Mouse (Mus musculus) embryonic facial prominence, embryonic 14.5 days (tissue): ENCODE data around the gene Ttc29. TPM values are rescaled to one million over a fixed set of nuclear protein-coding genes. Genes with fewer than 3 reads are reported as not detected.

Source experiments
- ATAC-seq: fragments of 200-750 bp; cut with Nextera tagmentation; 2 replicates; pipeline ENCODE4 v1.8.0; 2017; ENCODE audit warnings: low read depth, moderate number of reproducible peaks, moderate TSS enrichment
- DNase-seq: peaks from one replicate; pipeline ENCODE4 v3.0.0-alpha.2; 2015; ENCODE audit warnings: low spot score
- H3K27ac ChIP-seq: fragments of 300-500 bp; sonication (generic); replicated peaks from 2 replicates; pipeline ENCODE4 v1.5.1; 2014; ENCODE audit warnings: low read depth, mild to moderate bottlenecking, low read length, moderate library complexity
- H3K27me3 ChIP-seq: fragments of 300-500 bp; sonication (generic); replicated peaks from 2 replicates; pipeline ENCODE4 v1.6.1; 2014; ENCODE audit warnings: low read length; ENCODE audit not compliant: control insufficient read depth, insufficient read depth
- H3K36me3 ChIP-seq: fragments of 300-500 bp; sonication (generic); 2 replicates; pipeline ENCODE4 v1.6.1; 2014; ENCODE audit warnings: low read length, mixed read lengths; ENCODE audit not compliant: control insufficient read depth, insufficient read depth
- H3K4me1 ChIP-seq: fragments of 300-500 bp; sonication (generic); 2 replicates; pipeline ENCODE4 v1.6.1; 2014; ENCODE audit warnings: antibody characterized with exemption, low read length; ENCODE audit not compliant: control insufficient read depth, insufficient read depth
- H3K4me2 ChIP-seq: fragments of 300-500 bp; sonication (generic); 2 replicates; pipeline ENCODE4 v1.6.1; 2014; ENCODE audit warnings: low read depth, mild to moderate bottlenecking, low read length, moderate library complexity, mixed read lengths
- H3K4me3 ChIP-seq: fragments of 300-500 bp; sonication (generic); 2 replicates; pipeline ENCODE4 v1.5.1; 2014; ENCODE audit warnings: low read depth, mild to moderate bottlenecking, low read length
- H3K9ac ChIP-seq: fragments of 300-500 bp; sonication (generic); 2 replicates; pipeline ENCODE4 v1.6.1; 2014; ENCODE audit warnings: low read depth, mild to moderate bottlenecking, low read length, moderate library complexity, mixed read lengths
- H3K9me3 ChIP-seq: fragments of 300-500 bp; sonication (generic); 2 replicates; pipeline ENCODE4 v1.6.1; 2016; ENCODE audit warnings: low read length; ENCODE audit not compliant: control insufficient read depth
- WGBS: fragments of 180-500 bp; shearing (Covaris S2); extraction: QIAGEN DNeasy Blood & Tissue Kit; methylation state at CpG from one replicate; pipeline ENCODE4 v1.1.7; 2014; 5-methylcytosine and 5-hydroxymethylcytosine counted together
- polyA plus RNA-seq: library from polyadenylated mRNA; unstranded; fragments of >200 nt; fragmentation: Nextera tagmentation; extraction: Ambion mirVana; gene quantifications from 2 replicates; pipeline ENCODE4 v1.2.1, GENCODE M21; 2014

Ttc29 gene
- 0.22 and 2.2 TPM in 2 replicates for polyA plus RNA-seq

GRCm38 (mm10) chr8:78213074-78213473, at the start of gene Ttc29:
Gene Ttc29 (plus strand): TSS chr8:78213297.
- Histone ChIP-seq H3K4me1 (peaks cover 7% of the 10 kb centered on the region; the same call in 1 of the 2 replicates), H3K4me3 (0 out of 2 replicates have a peak within 1 kb of the TSS, but pooled peaks have one; percentile 2), H3K9ac (no peak within 1 kb of the TSS), H3K9me3 (no peaks in the 10 kb centered on the region), H3K4me2 (peak within 1 kb of the TSS; percentile 44), H3K27me3 (no peaks in the 10 kb centered on the region), H3K36me3 (no peaks in the 10 kb centered on the region), H3K27ac (no peak within 1 kb of the TSS)
- peak; percentile 97 for ATAC-seq
- peak; percentile 95 for DNase-seq
- 1% methylated on average over 11 of the region's 11 CpGs for WGBS

DNA sequence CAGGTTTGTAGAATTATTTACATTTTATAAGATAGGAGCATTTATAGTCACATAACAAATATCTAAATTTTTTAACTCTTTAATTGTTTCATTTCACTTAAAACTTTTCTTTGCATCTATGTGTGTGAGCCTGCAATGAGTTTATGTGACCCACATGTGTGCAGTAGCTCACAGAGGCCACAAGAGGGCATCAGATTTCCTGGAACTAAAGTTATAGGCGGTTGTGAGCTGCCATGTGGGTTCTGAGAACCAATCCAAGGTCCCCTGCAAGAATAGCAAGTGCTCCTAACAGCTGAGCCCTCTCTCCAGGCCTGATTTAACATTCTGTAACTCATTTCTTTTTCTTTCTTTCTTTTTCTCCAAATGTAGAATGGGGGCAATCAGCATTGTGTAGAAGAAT, 41.7 kb upstream of the Ttc29 start:
- DNase-seq (no peak), ATAC-seq (no peak)
- H3K9ac ChIP-seq, result no peak overlapping the region
- no peak overlapping the region for H3K4me2 ChIP-seq
- 89% methylated on average over 1 of the region's 1 CpGs for WGBS
- no peaks in the 10 kb centered on the region for H3K36me3 ChIP-seq
- no peaks in the 10 kb centered on the region for H3K27me3 ChIP-seq
- 0 out of 2 replicates have a peak, but pooled peaks cover 4% of the 10 kb centered on the region for H3K9me3 ChIP-seq
- H3K4me1 ChIP-seq, result no peaks in the 10 kb centered on the region
- H3K4me3 ChIP-seq, result no peak overlapping the region
- no peak overlapping the region for H3K27ac ChIP-seq

DNA sequence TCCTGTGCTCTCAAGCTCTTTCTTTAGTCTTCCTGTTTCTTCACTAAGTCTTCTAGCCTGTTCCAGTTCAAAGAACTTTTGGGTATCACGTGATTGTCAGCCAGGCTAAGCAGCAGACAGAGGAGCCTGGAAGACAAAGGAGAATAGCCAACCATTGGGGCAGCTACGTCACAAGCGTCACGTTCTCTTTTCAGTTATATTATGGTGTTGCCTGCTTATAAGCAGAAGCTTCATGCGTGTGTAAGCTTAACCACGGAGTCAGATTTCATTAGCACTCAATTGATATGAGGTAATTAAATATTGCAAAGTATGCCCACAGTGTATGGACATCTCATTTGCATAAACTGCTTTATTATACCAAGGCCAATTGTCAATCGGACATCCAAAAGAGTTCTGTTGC, 30.4 kb upstream of the Ttc29 start:
- H3K9me3 ChIP-seq, result 0 out of 2 replicates have a peak, but pooled peaks cover 7% of the 10 kb centered on the region
- no peaks in the 10 kb centered on the region for H3K4me1 ChIP-seq
- WGBS, result 78% methylated on average over 7 of the region's 7 CpGs
- no peaks in the 10 kb centered on the region for H3K36me3 ChIP-seq
- no peak overlapping the region for H3K27ac ChIP-seq
- H3K4me2 ChIP-seq, result no peak overlapping the region
- no peak overlapping the region for H3K4me3 ChIP-seq
- no peak overlapping the region for H3K9ac ChIP-seq
- no peaks in the 10 kb centered on the region for H3K27me3 ChIP-seq
- no peak for ATAC-seq
- DNase-seq, result no peak

DNA sequence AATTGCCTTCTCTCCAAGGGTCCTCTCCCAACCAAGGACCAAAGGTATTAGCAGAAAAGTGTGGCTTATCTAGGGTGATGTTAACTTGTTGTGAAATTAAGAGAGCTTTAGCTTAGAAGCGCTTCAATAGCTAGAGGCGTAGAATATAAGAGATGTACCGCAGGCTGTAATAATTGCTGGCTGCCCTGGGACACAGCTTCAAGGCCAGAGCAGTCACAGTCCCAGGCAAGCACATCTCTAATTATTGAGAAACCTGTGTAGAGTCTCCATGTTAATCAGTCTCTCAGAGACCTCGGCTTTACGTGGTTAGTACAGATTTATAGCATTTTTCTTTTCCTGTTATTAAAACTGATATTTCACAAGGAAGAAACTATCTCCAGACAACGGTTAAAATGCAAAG, 29.7 kb upstream of the Ttc29 start:
- DNase-seq (no peak), ATAC-seq (no peak)
- Histone ChIP-seq H3K27ac (no peak overlapping the region), H3K9ac (no peak overlapping the region), H3K9me3 (0 out of 2 replicates have a peak, but pooled peaks cover 7% of the 10 kb centered on the region), H3K4me1 (no peaks in the 10 kb centered on the region), H3K27me3 (no peaks in the 10 kb centered on the region), H3K36me3 (no peaks in the 10 kb centered on the region), H3K4me2 (no peak overlapping the region), H3K4me3 (no peak overlapping the region)
- 79% methylated on average over 6 of the region's 6 CpGs for WGBS

DNA sequence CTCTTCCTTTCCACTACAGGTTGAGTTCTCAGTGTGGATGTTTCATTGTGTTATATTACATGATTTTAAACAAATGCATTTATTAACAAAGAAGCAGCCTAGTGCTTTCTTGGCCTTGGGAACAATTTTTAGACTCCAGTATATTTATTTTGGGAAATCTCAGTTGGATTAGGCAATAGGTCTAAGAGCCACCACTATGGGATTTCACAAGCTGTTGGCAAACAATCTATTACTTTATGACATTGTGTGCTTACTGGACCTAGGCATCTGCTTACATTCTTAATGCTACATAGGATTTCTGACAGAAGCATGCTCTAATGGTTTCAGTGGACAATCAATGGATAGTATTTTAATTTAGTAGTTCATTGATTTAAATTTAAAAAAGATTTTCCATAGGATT, 26.0 kb upstream of the Ttc29 start:
- no peaks in the 10 kb centered on the region for H3K27me3 ChIP-seq
- no peak overlapping the region for H3K9ac ChIP-seq
- no peaks in the 10 kb centered on the region for H3K9me3 ChIP-seq
- H3K4me3 ChIP-seq, result no peak overlapping the region
- H3K27ac ChIP-seq, result no peak overlapping the region
- H3K4me1 ChIP-seq, result no peaks in the 10 kb centered on the region
- no peak for DNase-seq
- H3K4me2 ChIP-seq, result no peak overlapping the region
- no peaks in the 10 kb centered on the region for H3K36me3 ChIP-seq
- ATAC-seq, result no peak

DNA sequence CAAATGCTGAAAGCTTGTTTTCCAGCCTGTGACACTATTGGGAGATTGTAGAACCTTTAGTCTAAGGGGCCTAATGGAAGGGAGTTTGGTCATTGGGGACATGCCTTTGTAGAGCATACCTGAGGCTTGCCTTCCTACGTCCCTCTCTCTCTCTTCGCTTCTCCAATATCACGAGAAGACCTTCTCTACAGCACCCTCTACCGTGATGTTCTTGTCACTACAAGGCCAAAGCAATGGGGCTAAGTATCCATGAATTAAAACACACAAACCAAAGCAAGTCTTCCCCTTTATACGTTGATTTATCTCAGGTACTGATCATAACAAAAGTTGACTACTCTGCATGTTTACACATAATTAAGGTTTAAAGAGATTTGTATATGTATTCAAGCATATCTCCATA, 8.9 kb upstream of the Ttc29 start:
- ATAC-seq, result no peak
- Histone ChIP-seq H3K27ac (no peak overlapping the region), H3K4me1 (no peaks in the 10 kb centered on the region), H3K9me3 (no peaks in the 10 kb centered on the region), H3K9ac (no peak overlapping the region), H3K36me3 (no peaks in the 10 kb centered on the region), H3K4me3 (no peak overlapping the region), H3K4me2 (no peak overlapping the region), H3K27me3 (no peaks in the 10 kb centered on the region)
- DNase-seq, result no peak
- 20% methylated on average over 5 of the region's 5 CpGs for WGBS

DNA sequence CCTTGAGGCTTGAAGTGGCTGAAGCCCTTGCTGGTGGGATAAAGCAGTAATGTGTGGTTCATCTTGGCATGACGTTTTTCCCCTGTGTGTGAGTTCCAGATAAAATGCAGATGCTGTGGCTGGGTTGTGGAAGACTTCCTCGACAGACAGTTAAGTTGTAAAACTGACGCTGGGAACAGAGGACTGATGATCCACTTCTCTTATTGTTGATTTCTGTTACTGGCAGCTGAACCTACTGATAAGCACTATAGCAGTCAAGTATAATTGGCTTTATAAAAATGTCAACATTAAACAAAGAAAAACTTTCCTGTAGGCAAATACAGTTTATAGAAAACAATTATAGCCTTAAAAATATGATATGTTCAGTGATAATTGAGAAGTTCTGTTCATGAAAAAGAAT, 2.7 kb upstream of the Ttc29 start:
- WGBS, result 68% methylated on average over 3 of the region's 3 CpGs

DNA sequence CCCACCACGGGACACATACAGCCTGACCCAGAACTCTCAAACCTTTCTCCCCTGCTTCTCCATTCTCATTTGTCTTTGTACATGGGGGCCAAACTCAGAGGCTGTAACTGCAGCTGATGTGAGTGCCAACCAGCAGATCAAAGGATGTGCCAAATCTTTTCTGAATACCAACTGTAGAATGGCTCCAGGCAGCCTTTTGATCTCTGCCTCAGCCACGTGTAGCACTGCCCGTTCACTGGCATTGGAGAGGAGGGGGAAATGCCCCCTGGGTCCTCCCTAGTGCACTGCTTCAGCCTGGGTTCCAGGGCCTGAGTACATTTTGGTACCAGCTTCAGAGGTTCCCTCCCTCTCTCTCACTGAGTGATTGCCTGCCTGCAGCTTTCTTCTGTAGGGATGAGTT, 1.5 kb downstream of the Ttc29 start:
- Histone ChIP-seq H3K4me1 (peaks cover 7% of the 10 kb centered on the region; the same call in 1 of the 2 replicates), H3K9me3 (no peaks in the 10 kb centered on the region), H3K36me3 (no peaks in the 10 kb centered on the region), H3K27me3 (no peaks in the 10 kb centered on the region), H3K9ac (no peak overlapping the region), H3K4me2 (no peak overlapping the region), H3K4me3 (no peak overlapping the region), H3K27ac (no peak overlapping the region)
- ATAC-seq (no peak), DNase-seq (no peak)
- WGBS, result 32% methylated on average over 3 of the region's 3 CpGs

More for the DNA sequence above, 2.7 kb upstream of the Ttc29 start:
- H3K36me3 ChIP-seq, result no peaks in the 10 kb centered on the region
- H3K4me1 ChIP-seq, result peaks cover 7% of the 10 kb centered on the region; the same call in 1 of the 2 replicates
- H3K27ac ChIP-seq, result no peak overlapping the region
- H3K27me3 ChIP-seq, result no peaks in the 10 kb centered on the region
- H3K4me3 ChIP-seq, result no peak overlapping the region
- no peak overlapping the region for H3K4me2 ChIP-seq
- no peaks in the 10 kb centered on the region for H3K9me3 ChIP-seq
- ATAC-seq, result no peak
- no peak for DNase-seq
- H3K9ac ChIP-seq, result no peak overlapping the region

GRCm38 (mm10) chr8:78226087-78226486, 13.0 kb downstream of the Ttc29 start:
- Histone ChIP-seq H3K27me3 (no peaks in the 10 kb centered on the region), H3K9ac (no peak overlapping the region), H3K4me1 (no peaks in the 10 kb centered on the region), H3K4me2 (no peak overlapping the region), H3K4me3 (no peak overlapping the region), H3K27ac (no peak overlapping the region), H3K36me3 (no peaks in the 10 kb centered on the region), H3K9me3 (no peaks in the 10 kb centered on the region)
- WGBS, result 65% methylated on average over 4 of the region's 4 CpGs
- DNase-seq (no peak), ATAC-seq (no peak)
